Mouse (Mus musculus) cerebellum, adult 2 months (tissue): ENCODE data around the gene Nudt3. TPM values are rescaled to one million over a fixed set of nuclear protein-coding genes. Genes with fewer than 3 reads are reported as not detected.

Experiments used
- DNase-seq, 2 experiments: peaks; one replicate each; pipeline ENCODE4 v3.0.0; 2021
- H3K27ac ChIP-seq: fragments of 200-500 bp; 2 replicates; pipeline ENCODE4 v1.5.1; 2012; ENCODE audit warnings: low read length, control low read depth, inconsistent platforms; ENCODE audit not compliant: insufficient read depth
- H3K27me3 ChIP-seq: fragments of 200-500 bp; 2 replicates; pipeline ENCODE4 v1.6.1; 2012; ENCODE audit warnings: inconsistent platforms, mild to moderate bottlenecking, low read length, moderate library complexity; ENCODE audit not compliant: control insufficient read depth, insufficient read depth
- H3K4me1 ChIP-seq: fragments of 200-500 bp; 2 replicates; pipeline ENCODE4 v1.6.1; 2011; ENCODE audit warnings: low read length; ENCODE audit not compliant: control insufficient read depth, insufficient read depth
- H3K4me3 ChIP-seq: fragments of 200-500 bp; replicated peaks from 2 replicates; pipeline ENCODE3; 2011; ENCODE audit warnings: mild to moderate bottlenecking, low read depth, low read length, control low read depth; ENCODE audit not compliant: insufficient read depth
- CTCF ChIP-seq: fragments of 200-500 bp; IDR thresholded peaks from 2 replicates; pipeline ENCODE4 v1.5.1; 2011; ENCODE audit warnings: low read depth, mild to moderate bottlenecking, control low read depth, low read length, moderate library complexity, borderline replicate concordance; ENCODE audit not compliant: insufficient read depth
- POLR2A ChIP-seq: fragments of 200-500 bp; IDR thresholded peaks from 2 replicates; pipeline ENCODE4 v1.6.1; 2011; ENCODE audit warnings: low read length, control low read depth, borderline replicate concordance; ENCODE audit not compliant: insufficient read depth
- WGBS: fragments of 180-500 bp; shearing (Covaris S2); methylation state at CpG from one replicate; pipeline ENCODE4 v1.1.7; 2018; 5-methylcytosine and 5-hydroxymethylcytosine counted together
- polyA plus RNA-seq: library from polyadenylated mRNA; depleted of rRNA; stranded (reverse); fragments of >200 nt; gene quantifications from 2 replicates; pipeline ENCODE4 v1.2.3, GENCODE M21; 2012

Nudt3 gene
- polyA plus RNA-seq, 1 experiment: 366 TPM

- Histone ChIP-seq H3K27me3 (no peaks in the 10 kb centered on the region), H3K4me1 (peaks cover 65% of the 10 kb centered on the region), H3K4me3 (no peak overlapping the region), H3K27ac (peak overlapping the region; percentile 63; the same call in 1 of the 2 replicates)
- WGBS: 34% methylated on average over 7 of the region's 7 CpGs
- TF ChIP-seq POLR2A (no peak), CTCF (no peak)
- peak in 1 of 2 experiments; percentile 66 for DNase-seq
Measured at GRCm38 (mm10) chr17:27609576-27609975, 13.7 kb downstream of the Nudt3 start.

GRCm38 (mm10) chr17:27603522-27604234 lies 19.6 kb downstream of the Nudt3 start:
- peak; percentile 65 to 70 for DNase-seq
- peaks cover 59% of the 10 kb centered on the region for H3K4me1 ChIP-seq
- H3K27me3 ChIP-seq: no peaks in the 10 kb centered on the region
- no peak overlapping the region for H3K4me3 ChIP-seq
- peak overlapping the region; percentile 70 for H3K27ac ChIP-seq
- WGBS: 24% methylated on average over 21 of the region's 21 CpGs
- TF ChIP-seq CTCF: no peak
- no peak for TF ChIP-seq POLR2A

GRCm38 (mm10) chr17:27603036-27603435 lies 20.3 kb downstream of the Nudt3 start:
- 93% methylated on average over 2 of the region's 2 CpGs for WGBS
- no peak for TF ChIP-seq CTCF
- no peak for TF ChIP-seq POLR2A
- Histone ChIP-seq H3K27ac (peak overlapping the region; percentile 70), H3K4me1 (peaks cover 62% of the 10 kb centered on the region), H3K27me3 (no peaks in the 10 kb centered on the region), H3K4me3 (no peak overlapping the region)
- no peak for DNase-seq

GRCm38 (mm10) chr17:27600869-27601268 lies 22.4 kb downstream of the Nudt3 start:
- peak; percentile 78 to 84 for DNase-seq
- H3K4me3 ChIP-seq: no peak overlapping the region
- no peak for TF ChIP-seq POLR2A
- TF ChIP-seq CTCF: no peak
- no peaks in the 10 kb centered on the region for H3K27me3 ChIP-seq
- peak overlapping the region; percentile 37 for H3K27ac ChIP-seq
- H3K4me1 ChIP-seq: peaks cover 72% of the 10 kb centered on the region
- 7% methylated on average over 5 of the region's 5 CpGs for WGBS

GRCm38 (mm10) chr17:27600286-27600685 lies 23.0 kb downstream of the Nudt3 start:
- TF ChIP-seq POLR2A: no peak
- TF ChIP-seq CTCF: no peak
- Histone ChIP-seq H3K27ac (peak overlapping the region; percentile 37), H3K27me3 (no peaks in the 10 kb centered on the region), H3K4me3 (no peak overlapping the region), H3K4me1 (peaks cover 77% of the 10 kb centered on the region)
- DNase-seq: no peak
- 78% methylated on average over 3 of the region's 3 CpGs for WGBS

GRCm38 (mm10) chr17:27596376-27597190 lies 26.7 kb downstream of the Nudt3 start:
- H3K27ac ChIP-seq: peak overlapping the region; percentile 41

GRCm38 (mm10) chr17:27595659-27596375 lies 27.5 kb downstream of the Nudt3 start:
- Histone ChIP-seq H3K4me3 (no peak overlapping the region), H3K27ac (peak overlapping the region; percentile 41), H3K27me3 (no peaks in the 10 kb centered on the region), H3K4me1 (peaks cover 47% of the 10 kb centered on the region)
- DNase-seq: peak in 1 of 2 experiments; percentile 57
- 0 out of 2 replicates have a peak, but pooled peaks have one; percentile 18 for TF ChIP-seq CTCF
- no peak for TF ChIP-seq POLR2A
- WGBS: 25% methylated on average over 15 of the region's 15 CpGs

More at GRCm38 (mm10) chr17:27596376-27597190, 26.7 kb downstream of the Nudt3 start:
- Histone ChIP-seq H3K4me3 (no peak overlapping the region), H3K27me3 (no peaks in the 10 kb centered on the region), H3K4me1 (peaks cover 55% of the 10 kb centered on the region)
- DNase-seq: no peak
- WGBS: 40% methylated on average over 21 of the region's 21 CpGs
- TF ChIP-seq CTCF (no peak), POLR2A (no peak)
